Mouse (Mus musculus) limb, embryonic 10.5 days (tissue): ENCODE data around the gene Slc25a1. TPM values are rescaled to one million over a fixed set of nuclear protein-coding genes. Genes with fewer than 3 reads are reported as not detected.

Experiments
- polyA plus RNA-seq: library from polyadenylated mRNA; unstranded; fragments of >200 nt; fragmentation: Nextera tagmentation; extraction: Ambion mirVana; gene quantifications from 2 replicates; pipeline ENCODE4 v1.2.1, GENCODE M21; 2016

Gene Slc25a1
- polyA plus RNA-seq, 1 experiment from 2014 or later = 94.2 TPM

Other genes starting within 250 kb of the Slc25a1 start
- gene Med15, start 195.3 kb downstream of the Slc25a1 start, polyA plus RNA-seq = 53.2 and 55.1 TPM in 2 replicates
- 70.4 and 81.3 TPM in 2 replicates for gene Klhl22, start 168.6 kb downstream of the Slc25a1 start, polyA plus RNA-seq
- 16.8 and 24.5 TPM in 2 replicates for gene Scarf2, start 130.9 kb downstream of the Slc25a1 start, polyA plus RNA-seq
- 0.55 and 0.61 TPM in 2 replicates for gene B830017H08Rik, start 95.1 kb downstream of the Slc25a1 start, polyA plus RNA-seq
- gene Car15, start 89.9 kb downstream of the Slc25a1 start, polyA plus RNA-seq = 2.5 and 3.4 TPM in 2 replicates
- 0.34 and 0.44 TPM in 2 replicates for gene Gm20518, start 36.5 kb downstream of the Slc25a1 start, polyA plus RNA-seq
- gene Tssk1, start 34.0 kb downstream of the Slc25a1 start, polyA plus RNA-seq = 0.04 and 0.05 TPM in 2 replicates
- gene Dgcr2, start 29.7 kb downstream of the Slc25a1 start, polyA plus RNA-seq = 100 and 116 TPM in 2 replicates
- not detected in 2 replicates for gene Tssk2, start 29.6 kb downstream of the Slc25a1 start, polyA plus RNA-seq
- 56.0 and 63.4 TPM in 2 replicates for gene Ess2, start 16.9 kb downstream of the Slc25a1 start, polyA plus RNA-seq
- 0.13 TPM in 1 of 2 replicates, not detected in the other for gene Gsc2, start 13.2 kb downstream of the Slc25a1 start, polyA plus RNA-seq
- not detected in 2 replicates for gene Vpreb2, start 52.2 kb upstream of the Slc25a1 start, polyA plus RNA-seq
- gene Dgcr6, start 124.6 kb upstream of the Slc25a1 start, polyA plus RNA-seq = 160 and 168 TPM in 2 replicates
- 16.6 and 19.4 TPM in 2 replicates for gene Prodh, start 162.0 kb upstream of the Slc25a1 start, polyA plus RNA-seq
- gene Rtn4r, start 199.4 kb upstream of the Slc25a1 start, polyA plus RNA-seq = 1.3 and 3.8 TPM in 2 replicates